Mouse (Mus musculus): ENCODE data around the gene Gna14.

DNA sequence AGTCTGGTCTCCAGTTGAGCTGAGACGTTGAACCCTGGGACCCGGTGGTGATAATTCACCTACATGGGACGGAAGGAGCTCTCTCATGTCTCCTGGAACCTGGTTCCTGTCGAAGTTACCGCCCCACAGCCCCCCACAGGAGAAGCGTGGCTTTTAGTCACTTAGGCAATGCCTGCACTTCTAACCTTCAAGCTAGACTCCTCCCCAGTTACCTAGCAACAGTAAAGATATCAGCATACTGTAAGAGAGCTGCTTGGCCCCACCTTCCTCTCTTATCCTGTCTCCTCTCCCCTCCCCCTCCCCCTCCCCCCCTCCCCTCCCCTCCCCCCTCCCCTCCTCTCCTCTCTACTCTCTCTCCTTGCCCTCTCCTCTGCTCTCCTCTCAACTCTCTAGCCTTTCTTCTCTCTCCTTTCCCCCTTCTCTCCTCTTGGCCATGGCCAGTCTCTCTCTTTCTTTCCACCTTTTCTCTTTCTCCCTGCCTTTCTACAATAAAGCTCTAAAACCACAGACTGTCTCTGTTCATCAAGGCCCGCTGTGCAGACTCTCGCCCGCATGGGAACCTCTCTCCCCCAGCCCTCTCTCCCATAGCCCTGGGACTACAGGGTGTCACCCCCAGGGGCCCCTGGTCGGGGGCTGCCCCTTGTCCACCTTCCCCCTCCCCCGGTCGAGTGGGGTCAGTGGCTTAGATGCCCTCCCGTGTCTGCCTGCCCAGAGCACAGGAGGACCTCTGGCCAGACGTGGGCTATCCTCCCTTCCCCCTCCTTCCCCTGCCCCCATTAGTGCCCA lies 190.2 kb downstream of the Gna14 start:
- TF ChIP-seq POLR2AphosphoS5 (IDR thresholded peaks at IDR 0.05; ENCODE audit: insufficient replicate concordance, low read depth, low read length) (no peak), CTCF (IDR thresholded peaks at IDR 0.05; ENCODE audit: low read depth, low read length) (no peak), GATA1 (IDR thresholded peaks at IDR 0.05; ENCODE audit: borderline replicate concordance, low read length) (no peak), TAL1 (conservative IDR thresholded peaks at IDR 0.05; ENCODE audit: low read depth, low read length) (no peak), GATA2 (IDR thresholded peaks at IDR 0.05; ENCODE audit: borderline replicate concordance, low read depth, low read length) (no peak)

All from G1E (cell line).